Mouse (Mus musculus) liver, embryonic 16.5 days (tissue): ENCODE data around the gene Ube2s. TPM values are rescaled to one million over a fixed set of nuclear protein-coding genes. Genes with fewer than 3 reads are reported as not detected.
"Not testable (repeated sequence)": the region's sequence is repeated elsewhere in the genome, so short reads cannot be mapped to it uniquely, and the experiment has no call there.

Source experiments
- ATAC-seq: fragments of 200-750 bp; cut with Nextera tagmentation; 2 replicates; pipeline ENCODE4 v1.8.0; 2017; ENCODE audit warnings: low read depth, mild to moderate bottlenecking, moderate number of reproducible peaks, moderate library complexity
- H3K27ac ChIP-seq: fragments of 300-500 bp; sonication (generic); 2 replicates; pipeline ENCODE4 v1.5.1; 2014; ENCODE audit warnings: mild to moderate bottlenecking, low read length
- H3K27me3 ChIP-seq: fragments of 300-500 bp; sonication (generic); 2 replicates; pipeline ENCODE4 v1.6.1; 2014; ENCODE audit warnings: low read depth, low read length, mixed read lengths; ENCODE audit not compliant: control insufficient read depth, insufficient read depth
- H3K36me3 ChIP-seq: fragments of 300-500 bp; sonication (generic); 2 replicates; pipeline ENCODE4 v1.6.1; 2014; ENCODE audit warnings: mild to moderate bottlenecking; ENCODE audit not compliant: control insufficient read depth, insufficient read depth
- H3K4me1 ChIP-seq: fragments of 300-500 bp; sonication (generic); 2 replicates; pipeline ENCODE4 v1.6.1; 2014; ENCODE audit warnings: low read depth, low read length, mixed read lengths; ENCODE audit not compliant: control insufficient read depth
- H3K4me2 ChIP-seq: fragments of 300-500 bp; sonication (generic); 2 replicates; pipeline ENCODE4 v1.6.1; 2014; ENCODE audit warnings: low read depth, low read length, mixed read lengths
- H3K4me3 ChIP-seq: fragments of 300-500 bp; sonication (generic); 2 replicates; pipeline ENCODE4 v1.5.1; 2014; ENCODE audit warnings: low read depth, mild to moderate bottlenecking, low read length
- H3K9ac ChIP-seq: fragments of 300-500 bp; sonication (generic); 2 replicates; pipeline ENCODE4 v1.6.1; 2014; ENCODE audit warnings: low read depth, low read length
- H3K9me3 ChIP-seq: fragments of 300-500 bp; sonication (generic); replicated peaks from 2 replicates; pipeline ENCODE4 v1.6.1; 2016; ENCODE audit warnings: low read length; ENCODE audit not compliant: control insufficient read depth
- WGBS: fragments of 180-500 bp; shearing (Covaris S2); extraction: QIAGEN DNeasy Blood & Tissue Kit; methylation state at CpG from one replicate; pipeline ENCODE4 v1.1.7; 2014; ENCODE audit not compliant: insufficient replicate concordance; 5-methylcytosine and 5-hydroxymethylcytosine counted together
- polyA plus RNA-seq: library from polyadenylated mRNA; unstranded; fragments of >200 nt; fragmentation: Nextera tagmentation; extraction: Ambion mirVana; gene quantifications from 2 replicates; pipeline ENCODE4 v1.2.1, GENCODE M21; 2015

Ube2s gene
- polyA plus RNA-seq, 1 experiment from 2014 or later: 272 TPM

DNA sequence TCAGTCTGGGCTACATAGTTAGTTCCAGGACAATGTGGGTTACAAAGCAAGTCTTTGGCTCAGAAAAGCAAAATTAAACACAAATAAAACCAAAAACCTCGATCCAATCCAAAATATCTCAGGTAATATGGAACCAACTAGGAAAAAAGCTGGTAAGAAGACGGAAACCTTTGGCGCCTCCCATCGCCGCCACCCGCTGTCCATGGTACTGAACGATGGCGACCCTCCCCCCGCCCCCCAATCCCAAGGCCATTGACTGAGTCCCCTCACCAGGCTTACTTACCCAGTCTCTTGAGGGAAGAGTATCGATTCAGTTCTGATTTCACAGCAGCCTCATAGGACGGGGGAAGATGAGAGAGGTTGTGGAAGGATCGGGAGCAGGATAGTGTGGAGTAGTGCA, 18.1 kb upstream of the Ube2s start:
- Histone ChIP-seq H3K27ac (no peak overlapping the region), H3K4me2 (no peak overlapping the region), H3K9me3 (no peaks in the 10 kb centered on the region), H3K9ac (no peak overlapping the region), H3K27me3 (peaks cover 33% of the 10 kb centered on the region), H3K4me3 (no peak overlapping the region), H3K4me1 (no peaks in the 10 kb centered on the region), H3K36me3 (no peaks in the 10 kb centered on the region)
- 6% methylated on average over 12 of the region's 12 CpGs for WGBS
- no peak for ATAC-seq

DNA sequence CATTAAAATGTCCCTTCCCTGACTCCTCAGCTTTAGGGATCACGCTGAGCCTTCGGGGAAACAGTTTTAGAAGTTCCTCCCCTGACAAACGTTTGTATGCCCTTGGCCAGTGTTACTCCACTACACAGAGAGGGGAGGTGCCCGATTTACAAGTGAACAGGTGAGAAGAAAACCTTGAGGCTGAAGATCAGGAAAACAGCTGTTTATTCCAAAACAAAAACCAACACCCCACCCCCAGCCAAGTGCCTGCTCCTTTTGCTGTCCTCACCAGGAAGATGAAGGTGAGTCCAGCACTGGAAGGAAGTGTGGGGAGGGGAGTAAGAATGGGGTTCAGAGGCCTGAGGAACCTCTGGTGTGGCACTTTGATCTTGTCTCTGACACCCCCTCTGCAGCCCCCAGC, 13.0 kb upstream of the Ube2s start:
- H3K27ac ChIP-seq: no peak overlapping the region
- H3K9me3 ChIP-seq: no peaks in the 10 kb centered on the region
- ATAC-seq: no peak
- no peak overlapping the region for H3K9ac ChIP-seq
- 30% methylated on average over 4 of the region's 4 CpGs for WGBS
- no peak overlapping the region for H3K4me2 ChIP-seq
- no peak overlapping the region for H3K4me3 ChIP-seq
- no peaks in the 10 kb centered on the region for H3K4me1 ChIP-seq
- H3K36me3 ChIP-seq: no peaks in the 10 kb centered on the region
- peaks cover 6% of the 10 kb centered on the region for H3K27me3 ChIP-seq

DNA sequence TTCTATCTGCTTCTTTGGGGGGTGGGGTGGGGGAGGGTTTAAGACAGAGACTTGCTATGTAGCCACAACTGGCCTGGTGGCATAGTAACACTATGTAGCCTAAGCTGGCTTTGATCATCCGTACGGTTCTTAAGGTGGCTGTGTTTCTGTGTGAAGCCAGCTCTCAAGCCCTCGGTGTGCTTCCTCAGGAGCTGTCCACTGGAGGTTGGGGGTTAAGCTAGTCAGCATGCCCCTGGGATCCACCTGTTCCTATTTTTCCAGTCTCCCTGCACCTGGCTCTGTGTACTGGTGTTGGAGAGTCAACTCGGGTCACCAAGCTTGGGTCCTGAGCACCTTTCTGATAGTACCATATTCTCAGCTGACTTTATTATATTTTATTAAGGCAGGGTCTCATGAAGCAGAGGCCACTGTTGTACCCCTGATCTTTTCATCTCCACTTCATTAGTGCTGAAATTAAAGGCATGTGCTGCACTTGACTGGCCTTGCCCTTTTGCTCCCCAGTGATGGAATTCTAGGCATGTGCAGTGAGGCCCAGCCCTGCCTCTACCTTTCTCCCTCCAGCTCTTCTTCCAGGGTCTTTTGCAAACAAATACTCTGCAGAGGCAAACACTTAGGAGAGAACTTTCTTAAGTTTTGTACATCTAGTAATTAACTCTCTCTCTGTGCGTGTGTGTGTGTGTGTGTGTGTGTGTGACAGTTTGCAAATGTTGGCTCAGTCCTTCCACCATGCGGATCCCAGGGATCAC, 9.9 kb upstream of the Ube2s start:
- H3K27ac ChIP-seq: no peak overlapping the region
- no peak overlapping the region for H3K9ac ChIP-seq
- no peaks in the 10 kb centered on the region for H3K36me3 ChIP-seq
- no peaks in the 10 kb centered on the region for H3K27me3 ChIP-seq
- ATAC-seq: no peak
- no peak overlapping the region for H3K4me2 ChIP-seq
- no peaks in the 10 kb centered on the region for H3K4me1 ChIP-seq
- H3K9me3 ChIP-seq: no peaks in the 10 kb centered on the region
- 64% methylated on average over 6 of the region's 6 CpGs for WGBS
- H3K4me3 ChIP-seq: no peak overlapping the region

DNA sequence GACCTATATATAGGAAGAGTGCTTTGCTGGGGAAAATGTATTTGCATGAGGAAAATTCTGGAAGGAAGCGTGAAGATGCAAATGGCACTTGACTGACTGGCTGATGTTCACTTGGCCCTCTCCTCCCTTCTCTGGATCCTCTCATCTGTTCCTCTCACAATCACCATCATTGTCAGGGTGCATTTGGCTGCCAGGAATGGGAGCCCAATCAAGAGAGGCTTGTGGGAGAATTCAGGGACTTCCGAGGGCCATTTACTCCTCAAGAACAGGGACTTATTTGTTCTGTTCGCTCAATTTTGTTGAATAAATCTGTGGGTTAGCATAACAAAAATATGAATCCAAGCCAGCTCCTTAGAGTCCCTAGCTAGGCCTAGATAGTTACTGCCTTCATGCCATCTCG, 9.3 kb upstream of the Ube2s start:
- no peaks in the 10 kb centered on the region for H3K4me1 ChIP-seq
- H3K9ac ChIP-seq: no peak overlapping the region
- H3K4me2 ChIP-seq: no peak overlapping the region
- H3K4me3 ChIP-seq: no peak overlapping the region
- no peak for ATAC-seq
- no peaks in the 10 kb centered on the region for H3K27me3 ChIP-seq
- H3K36me3 ChIP-seq: no peaks in the 10 kb centered on the region
- H3K27ac ChIP-seq: no peak overlapping the region
- WGBS: 62% methylated on average over 4 of the region's 4 CpGs
- H3K9me3 ChIP-seq: no peaks in the 10 kb centered on the region

DNA sequence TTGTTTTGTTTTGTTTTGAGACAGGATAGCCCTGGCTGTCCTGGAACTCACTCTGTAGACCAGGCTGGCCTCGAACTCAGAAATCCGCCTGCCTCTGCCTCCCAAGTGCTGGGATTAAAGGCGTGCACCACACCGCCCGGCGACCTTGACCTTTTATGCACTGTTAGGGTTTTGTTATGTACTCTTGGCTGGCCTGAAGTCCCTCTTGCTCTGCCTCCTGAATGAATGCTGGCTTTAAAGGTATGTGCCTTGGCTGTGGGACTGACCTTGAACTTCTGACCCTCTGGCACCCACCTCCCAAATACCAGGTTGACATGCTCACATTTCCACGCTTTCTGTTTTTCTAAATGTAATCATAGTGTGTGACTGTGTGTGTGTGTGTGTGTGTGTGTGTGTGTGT, 8.5 kb upstream of the Ube2s start:
- H3K4me3 ChIP-seq, H3K9ac ChIP-seq, H3K27me3 ChIP-seq, ATAC-seq, H3K4me2 ChIP-seq, H3K36me3 ChIP-seq, H3K4me1 ChIP-seq, H3K9me3 ChIP-seq, H3K27ac ChIP-seq: not testable (repeated sequence)
- 74% methylated on average over 7 of the region's 7 CpGs for WGBS

DNA sequence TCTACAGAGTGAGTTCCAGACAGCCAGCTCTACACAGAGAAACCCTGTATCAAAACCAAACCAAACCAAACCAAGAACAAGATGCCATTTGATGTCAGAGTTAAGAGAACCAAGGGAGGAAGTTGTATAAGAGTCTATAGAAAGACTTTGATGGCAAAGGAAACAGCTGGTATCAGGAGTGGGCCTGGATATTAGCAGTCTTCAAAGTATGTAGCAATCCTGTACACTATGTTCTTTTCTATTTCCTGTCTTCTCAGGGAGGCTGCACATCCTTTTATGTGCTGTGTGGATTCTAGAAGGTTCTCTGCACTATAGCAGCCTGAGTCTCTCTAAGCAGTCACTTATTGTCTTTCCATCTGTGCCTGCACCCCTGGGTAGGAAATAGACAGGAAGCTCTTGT, 4.2 kb upstream of the Ube2s start:
- Histone ChIP-seq H3K27me3 (no peaks in the 10 kb centered on the region), H3K4me1 (peaks cover 5% of the 10 kb centered on the region), H3K36me3 (no peaks in the 10 kb centered on the region), H3K4me2 (no peak overlapping the region), H3K4me3 (no peak overlapping the region), H3K27ac (no peak overlapping the region), H3K9ac (no peak overlapping the region), H3K9me3 (no peaks in the 10 kb centered on the region)
- ATAC-seq: no peak

DNA sequence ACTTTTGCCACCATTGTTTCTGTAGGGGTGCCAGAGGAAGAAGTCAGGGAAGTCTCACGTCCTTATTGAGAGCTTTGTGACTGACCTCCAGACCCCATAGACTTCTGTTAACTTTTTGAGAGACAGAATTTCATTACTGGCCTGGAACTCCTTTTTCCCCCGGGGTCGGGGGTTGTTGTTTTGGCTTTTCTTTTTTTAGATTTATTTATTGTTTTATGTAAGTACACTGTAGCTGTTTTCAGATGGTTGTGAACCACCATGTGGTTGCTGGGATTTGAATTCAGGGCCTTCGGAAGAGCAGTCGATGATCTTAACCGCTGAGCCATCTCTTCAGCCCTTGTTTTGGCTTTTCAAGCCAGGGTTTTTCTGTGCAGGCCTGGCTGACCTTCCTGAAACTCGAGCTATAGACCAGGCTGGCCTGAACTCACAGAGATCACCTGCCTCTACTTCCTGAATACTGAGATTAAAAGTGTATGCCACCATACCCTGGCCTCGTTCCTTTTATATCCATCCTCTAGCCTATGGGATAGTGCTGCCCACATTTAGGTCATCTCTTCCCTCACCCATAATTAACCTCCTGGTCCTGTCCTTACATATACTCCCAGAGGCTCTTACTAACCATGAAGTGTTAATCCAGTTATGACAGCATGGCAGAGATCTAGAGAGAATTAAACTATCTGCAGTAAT, 858 bp upstream of the Ube2s start:
- ATAC-seq: no peak
- H3K4me2 ChIP-seq: peak overlapping the region; percentile 67
- peak overlapping the region; percentile 56 for H3K9ac ChIP-seq
- WGBS: 13% methylated on average over 8 of the region's 8 CpGs
- H3K4me3 ChIP-seq: peak overlapping the region; percentile 99
- H3K36me3 ChIP-seq: peaks cover 26% of the 10 kb centered on the region
- peak overlapping the region; percentile 96 for H3K27ac ChIP-seq
- H3K9me3 ChIP-seq: no peaks in the 10 kb centered on the region
- peaks cover 26% of the 10 kb centered on the region for H3K4me1 ChIP-seq
- H3K27me3 ChIP-seq: no peaks in the 10 kb centered on the region

DNA sequence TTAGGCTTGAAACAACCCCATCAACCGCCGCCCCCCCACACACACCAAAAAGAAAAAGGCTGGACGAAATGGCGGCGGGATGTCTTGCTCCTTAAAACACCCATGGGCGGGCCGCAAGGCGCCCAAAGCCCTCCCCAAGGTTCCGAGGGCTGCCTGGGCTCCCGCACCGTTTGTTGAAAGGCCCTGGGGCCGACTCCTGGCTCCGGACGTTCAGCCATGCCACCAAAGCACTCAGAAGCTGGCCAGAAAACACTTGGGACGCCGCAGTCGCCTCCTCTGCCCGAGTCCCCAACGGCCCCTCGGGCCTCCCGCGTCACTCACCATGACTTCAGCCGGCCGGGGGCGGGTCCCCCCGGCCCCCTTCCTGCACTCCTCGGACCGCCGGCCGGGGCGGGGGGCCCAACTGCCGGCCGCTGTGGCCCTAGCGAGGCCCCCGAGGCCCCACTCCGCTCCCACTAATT, 518 bp downstream of the Ube2s start:
- peaks cover 36% of the 10 kb centered on the region for H3K36me3 ChIP-seq
- no peaks in the 10 kb centered on the region for H3K27me3 ChIP-seq
- H3K4me2 ChIP-seq: peak overlapping the region; percentile 86
- peaks cover 36% of the 10 kb centered on the region for H3K4me1 ChIP-seq
- peak; percentile 1 for ATAC-seq
- H3K27ac ChIP-seq: peak overlapping the region; percentile 96
- H3K9ac ChIP-seq: peak overlapping the region; percentile 99
- 0% methylated on average over 23 of the region's 36 CpGs for WGBS
- H3K4me3 ChIP-seq: peak overlapping the region; percentile 99
- no peaks in the 10 kb centered on the region for H3K9me3 ChIP-seq

DNA sequence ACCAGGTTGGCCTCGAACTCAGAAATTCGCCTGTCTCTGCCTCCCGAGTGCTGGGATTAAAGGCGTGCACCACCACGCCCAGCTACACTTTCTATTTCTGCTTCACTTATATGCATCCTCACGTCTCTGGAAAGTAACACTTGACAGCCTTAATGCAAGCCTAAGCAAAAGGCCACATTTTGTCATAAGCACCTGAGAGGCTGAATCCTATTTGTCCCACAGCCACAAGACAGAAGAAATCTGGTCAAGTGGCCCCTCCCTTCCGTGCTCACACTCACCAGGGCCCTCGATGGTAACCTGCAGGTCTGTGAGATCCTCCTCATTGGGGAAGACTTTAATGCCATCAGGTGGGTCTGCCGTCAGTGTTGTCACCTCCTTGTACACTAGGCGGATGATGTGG, 1.3 kb downstream of the Ube2s start:
- 13% methylated on average over 10 of the region's 10 CpGs for WGBS
- H3K9ac ChIP-seq: peak overlapping the region; percentile 99
- peak overlapping the region; percentile 86 for H3K4me2 ChIP-seq
- not testable (repeated sequence) for H3K27me3 ChIP-seq, H3K9me3 ChIP-seq, ATAC-seq
- peak overlapping the region; percentile 96; the same call in 1 of the 2 replicates for H3K27ac ChIP-seq
- peaks cover 40% of the 10 kb centered on the region for H3K4me1 ChIP-seq
- peak overlapping the region; percentile 99 for H3K4me3 ChIP-seq
- H3K36me3 ChIP-seq: peaks cover 43% of the 10 kb centered on the region
